Mouse (Mus musculus): ENCODE data around the gene Plxna4.

Gene Plxna4

DNA sequence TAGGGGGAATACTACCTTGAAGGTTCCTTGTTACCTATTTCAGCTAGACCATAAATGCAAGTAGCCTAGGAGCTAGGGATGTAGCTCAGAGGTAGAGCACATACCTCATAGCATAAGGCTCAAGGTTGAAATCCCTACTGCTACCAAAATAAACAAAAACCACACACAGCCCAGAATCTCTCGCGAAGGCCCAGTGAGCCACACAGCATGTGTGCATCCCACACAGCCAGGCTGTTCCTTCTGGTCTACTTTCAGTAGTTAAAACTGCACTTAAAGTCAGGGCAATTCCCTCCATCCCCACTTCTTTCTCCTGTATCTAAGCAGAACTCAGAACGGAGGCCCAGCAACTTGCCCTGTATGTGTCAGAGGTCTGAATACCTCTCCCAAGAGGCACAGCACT, 116.4 kb downstream of the Plxna4 start:
- no peak for DNase-seq

DNA sequence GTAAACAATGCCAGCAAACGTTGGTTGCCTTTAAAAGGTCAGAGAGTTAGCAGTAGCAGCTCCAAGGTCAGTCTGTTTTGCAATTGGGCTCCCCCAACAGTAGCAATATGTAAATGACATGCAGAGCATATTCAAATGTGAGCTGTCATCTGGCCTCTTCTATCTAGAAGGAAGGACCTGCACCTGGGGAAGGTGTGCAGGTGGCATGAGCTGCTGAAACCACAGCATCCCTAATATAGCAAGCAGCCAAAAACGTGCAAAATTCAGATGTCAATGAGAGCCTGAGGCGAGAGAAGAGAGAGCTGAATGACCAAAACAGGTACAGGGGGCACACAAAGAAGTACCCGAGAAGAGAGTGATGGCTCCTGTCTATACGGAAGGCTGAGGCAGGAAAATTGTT, 118.8 kb downstream of the Plxna4 start:
- no peak for DNase-seq

DNA sequence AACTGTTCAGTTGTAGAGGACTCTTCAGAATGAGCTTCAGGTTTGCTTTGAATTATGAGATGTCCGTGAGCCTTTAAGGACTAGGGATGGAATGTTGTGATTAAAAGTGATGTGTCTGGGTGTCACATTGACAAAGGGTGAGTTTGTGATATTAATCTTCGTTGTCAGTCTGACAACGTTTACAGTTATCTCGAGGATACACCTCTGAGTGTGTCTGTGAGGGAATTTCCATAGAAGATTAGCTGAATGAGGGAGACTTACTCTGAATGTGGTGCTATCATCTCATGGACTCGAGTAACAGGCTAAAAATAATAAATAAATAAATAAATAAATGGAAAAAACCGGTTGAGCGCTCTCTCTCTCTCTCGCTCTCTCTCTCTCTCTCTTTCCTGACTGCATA, 122.9 kb downstream of the Plxna4 start:
- no peak for DNase-seq

GRCm38 (mm10) chr6:32464637-32465036, 123.4 kb downstream of the Plxna4 start:
- DNase-seq, result no peak

GRCm38 (mm10) chr6:32464046-32464445, 123.9 kb downstream of the Plxna4 start:
- no peak for DNase-seq

DNA sequence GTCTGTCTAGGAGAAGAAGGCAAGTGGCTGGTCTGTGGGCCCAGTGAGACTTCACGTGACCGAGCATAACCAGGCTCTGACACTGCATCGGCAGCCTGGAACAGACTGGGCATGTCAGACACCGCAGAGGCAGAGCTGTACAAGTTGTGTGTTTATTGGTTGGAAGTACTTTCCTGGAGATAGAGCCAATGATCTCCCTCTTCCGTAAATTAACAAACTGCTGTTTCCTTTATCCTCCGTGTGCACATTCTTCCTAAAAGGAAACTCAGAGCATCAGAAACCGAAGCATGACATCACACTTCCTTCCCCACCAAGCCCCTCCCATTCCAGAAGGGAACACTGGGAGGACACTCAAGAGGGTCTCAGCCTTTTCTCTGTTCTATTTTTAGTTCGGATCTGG, 127.6 kb downstream of the Plxna4 start:
- DNase-seq, result peak; percentile 80

DNA sequence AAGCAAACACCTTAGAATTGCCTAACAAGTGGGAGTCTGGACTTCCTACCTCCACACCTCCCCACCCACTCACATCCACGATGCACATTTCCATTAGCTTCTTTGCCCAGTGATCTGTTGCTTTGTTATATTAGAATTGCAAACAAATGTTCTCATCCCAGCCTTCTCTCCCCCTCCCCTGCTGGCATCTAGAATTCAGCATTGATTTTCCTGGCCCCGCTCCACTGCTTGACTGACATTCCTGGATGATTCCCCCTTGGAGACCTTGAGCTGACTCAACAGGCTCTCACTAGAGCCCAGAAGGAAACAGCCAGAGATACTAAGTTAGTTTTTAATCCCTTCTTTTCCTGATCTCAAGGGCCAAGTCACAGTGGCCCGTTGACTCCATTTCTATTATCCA, 131.4 kb downstream of the Plxna4 start:
- DNase-seq, result no peak

- no peak for DNase-seq
Observed at GRCm38 (mm10) chr6:32451851-32452250, 136.1 kb downstream of the Plxna4 start.

DNA sequence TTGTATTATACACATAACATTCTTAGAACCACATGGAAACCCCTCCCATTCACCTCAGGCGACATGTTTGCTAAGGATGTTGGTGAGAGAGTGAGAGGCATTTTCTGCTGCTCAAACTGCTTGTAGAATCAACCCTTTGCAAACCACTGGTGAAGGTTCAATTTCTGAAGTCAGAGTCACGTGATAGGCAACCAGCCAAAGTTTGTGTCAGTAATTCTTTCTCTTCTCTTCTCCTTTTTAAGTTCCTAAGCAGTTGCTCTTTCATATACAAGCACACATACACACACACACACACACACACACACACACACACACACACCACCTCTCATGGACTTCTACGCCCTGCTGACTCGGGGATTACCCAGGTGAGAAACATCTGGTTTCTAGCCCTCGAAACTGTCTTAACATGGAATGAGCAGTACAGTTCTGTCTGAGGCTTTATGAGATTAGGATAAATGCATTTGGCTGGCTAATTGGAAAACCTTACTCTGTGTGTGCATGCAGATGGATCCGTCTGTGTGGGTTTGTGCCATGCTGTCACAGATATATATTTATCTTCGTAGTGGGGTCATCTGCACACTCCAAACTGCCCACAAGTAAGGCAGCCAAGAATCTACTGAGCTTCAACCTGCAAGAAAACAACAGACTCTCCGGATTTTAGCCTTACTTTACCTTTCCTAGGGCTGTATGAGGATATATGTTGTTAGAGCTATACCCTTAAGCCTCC, 138.6 kb downstream of the Plxna4 start:
- DNase-seq, result no peak

DNA sequence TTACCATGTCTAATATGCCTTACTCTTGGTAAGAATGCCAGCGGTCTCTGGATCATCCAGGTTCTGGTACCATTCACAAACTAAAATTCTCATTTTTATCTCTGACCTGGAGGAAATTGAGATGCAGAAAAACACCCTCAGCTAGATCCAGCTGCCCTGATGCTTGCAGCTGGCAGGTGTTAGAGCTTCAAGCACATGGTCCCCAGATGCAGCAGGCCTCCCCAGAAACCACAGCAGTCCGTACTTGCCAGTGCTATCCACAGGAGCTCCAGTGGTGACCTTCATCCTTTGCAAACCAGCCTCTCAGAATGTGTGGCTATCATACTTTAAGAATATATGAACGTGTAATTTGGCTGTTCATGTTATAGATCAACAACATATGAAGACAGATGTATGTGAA, 139.2 kb downstream of the Plxna4 start:
- DNase-seq, result no peak

- no peak for DNase-seq
Observed at GRCm38 (mm10) chr6:32446276-32446675, 141.7 kb downstream of the Plxna4 start.

GRCm38 (mm10) chr6:32445246-32445645, 142.7 kb downstream of the Plxna4 start:
- no peak for DNase-seq

DNA sequence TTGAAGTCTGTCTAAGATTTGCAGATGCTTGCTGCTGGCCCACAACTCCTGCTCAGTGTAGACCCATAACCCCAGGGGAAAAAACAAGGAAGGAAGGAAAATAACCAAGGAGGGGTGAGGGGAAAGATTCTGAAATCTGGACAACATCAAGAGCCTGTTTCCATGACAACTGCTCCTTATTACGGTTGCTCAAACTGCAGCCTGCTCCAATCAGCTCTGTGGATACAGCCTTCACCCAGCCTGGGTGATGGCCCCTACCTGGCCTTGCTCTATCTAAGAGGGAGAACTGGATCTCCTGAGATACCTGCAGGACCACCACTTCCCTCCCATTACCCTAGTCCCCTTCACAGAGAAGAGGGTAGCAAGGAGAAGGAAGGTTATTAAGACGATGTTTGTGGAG, 143.6 kb downstream of the Plxna4 start:
- DNase-seq, result no peak

DNA sequence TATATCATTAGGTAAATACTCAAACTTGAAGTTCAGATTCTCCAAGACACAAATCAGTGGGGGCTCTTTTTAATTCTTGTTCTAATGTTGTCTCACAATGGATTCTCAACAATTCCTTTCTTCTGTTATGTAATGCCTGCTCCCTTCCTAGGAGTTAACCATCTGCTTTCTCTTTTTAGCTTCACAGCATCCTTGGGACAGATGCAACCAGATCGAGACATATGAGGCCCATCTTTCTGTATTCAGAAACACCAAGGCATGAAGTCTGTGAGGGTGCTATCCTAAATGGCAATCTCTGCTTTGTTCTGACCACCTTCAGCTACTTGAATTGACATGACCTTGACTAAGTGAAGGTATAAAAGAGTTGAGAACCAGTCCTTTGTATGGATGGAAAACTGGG, 144.3 kb downstream of the Plxna4 start:
- no peak for DNase-seq

DNA sequence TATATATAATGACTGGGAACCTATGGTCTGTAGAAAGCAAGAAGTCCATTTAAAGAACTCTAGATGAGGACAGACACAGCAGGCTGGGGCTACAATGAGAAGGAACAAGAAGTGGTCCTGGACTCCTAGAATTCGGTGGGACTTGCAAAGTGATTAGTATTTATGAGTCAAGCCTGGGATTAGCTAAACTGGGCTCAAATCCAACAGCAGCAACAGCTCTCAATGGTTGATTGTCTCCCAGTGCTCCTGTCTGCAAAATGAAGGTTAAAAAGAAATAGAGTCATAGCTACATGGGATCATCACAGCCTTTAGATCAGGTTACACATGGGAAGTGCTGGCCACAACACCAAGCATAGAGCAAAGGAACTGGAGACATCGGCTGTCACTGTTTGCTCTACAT, 148.6 kb downstream of the Plxna4 start:
- DNase-seq, result no peak

GRCm38 (mm10) chr6:32437219-32437618, 150.8 kb downstream of the Plxna4 start:
- DNase-seq, result peak; percentile 16

DNA sequence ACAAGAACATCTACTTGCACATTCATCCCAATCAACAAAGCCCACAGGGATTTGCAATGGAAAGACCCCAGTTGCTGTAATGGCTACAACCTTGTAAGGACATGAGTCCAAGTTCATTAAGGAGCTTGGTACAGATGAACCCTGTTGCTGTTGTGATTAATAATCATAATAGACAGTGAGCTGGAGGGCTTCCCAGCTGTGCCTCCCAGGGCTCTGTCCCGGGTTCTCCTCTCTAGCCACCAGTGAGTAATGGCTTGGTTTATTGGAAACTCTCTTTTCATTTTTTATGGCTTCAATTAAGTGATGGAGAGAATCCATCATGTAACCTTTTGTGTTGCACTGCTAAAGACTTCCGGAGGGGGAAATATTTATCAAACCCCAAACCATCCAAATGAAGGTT, 164.9 kb downstream of the Plxna4 start:
- DNase-seq, result no peak

GRCm38 (mm10) chr6:32420610-32421009, 167.4 kb downstream of the Plxna4 start:
- DNase-seq, result no peak

GRCm38 (mm10) chr6:32417351-32417750, 170.6 kb downstream of the Plxna4 start:
- no peak for DNase-seq

- no peak for DNase-seq
Observed at GRCm38 (mm10) chr6:32411325-32411724, 176.7 kb downstream of the Plxna4 start.

DNA sequence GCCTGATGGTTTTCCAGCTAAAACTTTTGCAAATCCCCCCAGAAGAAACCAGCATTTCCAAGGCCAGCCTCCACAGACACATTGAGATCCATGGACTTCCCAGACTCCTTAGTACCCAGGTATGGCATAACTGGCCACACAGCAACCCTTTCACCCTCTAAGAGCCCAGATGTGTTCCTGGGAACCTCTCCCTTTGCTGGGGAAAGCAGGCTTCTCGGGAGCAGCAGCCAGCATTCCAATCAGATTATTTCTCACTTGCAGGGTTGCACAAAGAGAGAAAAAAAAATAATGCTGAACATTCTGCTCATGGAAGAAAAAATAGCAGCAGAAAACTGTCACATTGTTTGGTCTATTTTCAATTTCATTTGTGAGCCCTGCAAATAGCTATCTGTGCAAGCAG, 178.4 kb downstream of the Plxna4 start:
- DNase-seq, result no peak

DNA sequence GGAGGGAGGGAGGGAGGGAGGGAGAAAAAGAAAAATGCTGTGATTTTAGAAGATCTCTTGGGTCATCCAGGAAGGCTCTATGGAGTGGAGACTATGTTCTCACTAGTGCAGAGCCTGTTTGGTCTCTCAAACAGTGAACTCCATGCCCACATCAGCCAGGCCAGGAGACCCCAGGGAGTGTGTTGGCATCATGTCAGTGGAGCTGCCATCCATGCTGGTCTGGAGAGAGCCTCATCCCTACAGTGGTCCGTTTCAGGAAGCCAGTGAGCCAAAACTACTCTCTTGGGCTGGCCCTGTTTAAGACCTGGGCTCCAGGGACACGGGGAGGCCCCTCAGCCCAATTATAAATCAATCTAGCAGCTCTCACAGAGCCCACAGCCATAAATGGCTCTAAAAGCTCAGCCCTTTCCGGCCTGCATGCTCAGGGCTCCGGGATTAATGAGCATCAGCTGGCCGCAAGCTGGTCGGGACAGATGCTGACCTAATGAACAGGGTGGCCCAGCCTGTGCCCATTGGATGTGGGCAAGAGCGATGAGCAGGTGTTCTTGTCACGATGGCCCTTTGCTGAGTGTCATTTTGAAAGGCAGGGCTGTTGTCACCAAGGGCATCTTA, 180.3 kb downstream of the Plxna4 start:
- no peak for DNase-seq

GRCm38 (mm10) chr6:32406316-32407095, 181.5 kb downstream of the Plxna4 start:
- DNase-seq, result no peak
